Mouse (Mus musculus): ENCODE results near the gene H2-Ke6.
A peak's percentile ranks its signal among the peaks of the same experiment; 100 is the strongest.

DNA sequence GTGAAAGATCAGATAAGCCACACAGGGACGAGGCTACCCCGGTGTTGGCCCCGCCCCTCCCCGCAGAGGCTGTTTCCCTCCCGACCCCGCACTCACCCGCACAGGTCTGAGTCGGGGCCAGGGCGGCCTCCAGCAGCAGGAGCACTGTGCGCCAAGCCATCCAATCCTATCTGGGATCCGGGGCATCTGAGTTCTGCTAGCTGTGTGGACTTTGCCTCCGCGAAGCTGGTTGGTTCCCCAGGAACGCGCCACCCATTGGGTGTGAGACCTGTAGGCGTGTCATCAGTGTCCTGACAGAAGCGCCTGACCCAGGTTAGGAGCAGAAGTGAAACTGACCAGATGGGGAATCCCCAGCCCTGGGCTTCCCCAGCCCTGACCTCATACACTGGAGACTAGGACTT is 49.2 kb downstream of the H2-Ke6 start:
- TF ChIP-seq CTCF (IDR thresholded peaks at IDR 0.05; ENCODE audit: insufficient read depth, low read depth, low read length) = no peak
- peak; percentile 39 for TF ChIP-seq POLR2A (IDR thresholded peaks at IDR 0.05; ENCODE audit: insufficient read depth, low read depth, low read length)
